Mouse (Mus musculus): ENCODE measurements around the gene Zcwpw1. TPM values are rescaled to one million over a fixed set of nuclear protein-coding genes. Genes with fewer than 3 reads are reported as not detected.
"Not testable (repeated sequence)": the region's sequence is repeated elsewhere in the genome, so short reads cannot be mapped to it uniquely, and the experiment has no call there.

Gene Zcwpw1
- polyA plus RNA-seq, 1 experiment from 2014 or later = 1.9 TPM

DNA sequence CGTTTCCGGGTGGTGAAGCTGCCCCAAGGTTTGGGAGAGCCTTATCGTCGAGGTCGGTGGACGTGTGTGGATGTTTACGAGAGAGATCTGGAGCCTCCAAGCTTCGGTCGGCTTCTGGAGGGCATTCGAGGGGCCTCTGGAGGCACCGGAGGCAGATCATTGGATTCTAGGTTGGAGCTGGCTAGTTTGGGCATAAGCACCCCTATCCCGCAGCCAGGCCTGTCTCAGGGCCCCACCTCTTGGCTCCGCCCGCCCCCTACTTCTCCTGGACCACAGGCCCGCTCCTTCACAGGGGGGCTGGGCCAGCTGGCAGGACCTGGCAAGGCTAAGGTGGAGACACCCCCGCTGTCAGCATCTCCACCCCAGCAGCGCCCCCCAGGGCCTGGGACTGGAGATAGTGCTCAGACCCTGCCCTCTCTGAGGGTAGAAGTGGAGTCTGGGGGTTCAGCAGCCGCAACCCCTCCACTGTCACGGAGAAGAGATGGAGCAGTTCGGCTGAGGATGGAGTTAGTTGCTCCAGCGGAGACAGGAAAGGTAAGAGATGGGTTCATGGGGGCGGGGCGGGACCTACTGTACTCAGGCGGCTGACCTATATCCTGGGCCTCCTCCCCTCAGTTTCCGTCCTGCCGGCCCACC lies 40.2 kb upstream of the Zcwpw1 start:
- Histone ChIP-seq H3K27ac (ENCODE audit: low read depth) (peak overlapping the region; percentile 99), H3K4me3 (ENCODE audit: low read depth, low read length) (peak overlapping the region; percentile 75), H3K4me1 (ENCODE audit: insufficient read depth) (peaks cover 30% of the 10 kb centered on the region), H3K9ac (replicated peaks) (peak overlapping the region; percentile 91), H3K27me3 (ENCODE audit: insufficient read depth, low read length) (no peaks in the 10 kb centered on the region), H3K9me3 (ENCODE audit: low read length) (no peaks in the 10 kb centered on the region), H3K36me3 (replicated peaks; ENCODE audit: insufficient read depth, low read length) (peaks cover 20% of the 10 kb centered on the region), H3K4me2 (ENCODE audit: low read depth, low read length) (peak overlapping the region; percentile 83)
- WGBS (ENCODE audit: insufficient replicate concordance) = 3% methylated on average over 26 of the region's 26 CpGs
- ATAC-seq = peak; percentile 5; the same call in 1 of the 2 replicates
- TF ChIP-seq CTCF (IDR thresholded peaks at IDR 0.05; ENCODE audit: low read depth) (peak; percentile 48), EP300 (IDR thresholded peaks at IDR 0.05; ENCODE audit: low read depth) (no peak)
- peak; percentile 65 for DNase-seq

DNA sequence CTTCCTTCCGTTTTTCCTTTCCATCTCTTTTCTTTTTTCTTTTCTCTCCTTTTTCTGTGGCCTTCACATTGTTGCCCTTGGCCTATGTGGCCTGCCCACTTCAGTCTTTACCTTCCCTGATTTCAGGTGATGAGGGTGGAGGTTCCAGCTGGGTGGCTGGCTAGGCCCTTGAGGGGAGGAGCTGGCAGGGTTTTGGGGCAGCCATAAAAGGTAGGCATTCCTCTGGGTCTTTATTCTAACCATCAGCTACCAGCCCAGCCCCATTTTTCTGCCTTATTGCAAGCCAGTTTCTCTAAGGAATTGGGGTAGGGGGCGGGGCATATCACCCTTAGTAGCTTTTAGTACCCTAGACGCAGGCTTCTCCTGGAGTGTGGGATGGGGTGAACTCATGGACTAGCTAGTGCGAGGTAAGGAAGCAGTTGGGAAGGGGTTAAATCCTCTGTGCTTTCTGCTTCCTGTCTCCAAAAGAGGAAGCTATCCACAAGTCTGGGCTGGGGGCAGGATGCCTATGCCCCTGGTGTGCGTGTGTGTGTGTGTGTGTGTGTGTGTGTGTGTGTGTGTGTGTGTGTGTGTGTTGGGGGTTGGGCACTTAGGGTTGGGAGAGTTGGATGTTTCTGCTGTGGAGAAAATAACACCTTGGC lies 39.3 kb upstream of the Zcwpw1 start:
- Histone ChIP-seq H3K4me2 (ENCODE audit: low read depth, low read length) (peak overlapping the region; percentile 83), H3K9me3 (ENCODE audit: low read length) (no peaks in the 10 kb centered on the region), H3K4me1 (ENCODE audit: insufficient read depth) (peaks cover 30% of the 10 kb centered on the region), H3K4me3 (ENCODE audit: low read depth, low read length) (peak overlapping the region; percentile 75), H3K27ac (ENCODE audit: low read depth) (peak overlapping the region; percentile 99), H3K9ac (replicated peaks) (peak overlapping the region; percentile 52), H3K27me3 (ENCODE audit: insufficient read depth, low read length) (no peaks in the 10 kb centered on the region), H3K36me3 (replicated peaks; ENCODE audit: insufficient read depth, low read length) (peaks cover 27% of the 10 kb centered on the region)
- peak; percentile 57 for DNase-seq
- TF ChIP-seq EP300 (IDR thresholded peaks at IDR 0.05; ENCODE audit: low read depth) (no peak), CTCF (IDR thresholded peaks at IDR 0.05; ENCODE audit: low read depth) (no peak)
- ATAC-seq = no peak
- WGBS (ENCODE audit: insufficient replicate concordance) = 28% methylated on average over 5 of the region's 5 CpGs

DNA sequence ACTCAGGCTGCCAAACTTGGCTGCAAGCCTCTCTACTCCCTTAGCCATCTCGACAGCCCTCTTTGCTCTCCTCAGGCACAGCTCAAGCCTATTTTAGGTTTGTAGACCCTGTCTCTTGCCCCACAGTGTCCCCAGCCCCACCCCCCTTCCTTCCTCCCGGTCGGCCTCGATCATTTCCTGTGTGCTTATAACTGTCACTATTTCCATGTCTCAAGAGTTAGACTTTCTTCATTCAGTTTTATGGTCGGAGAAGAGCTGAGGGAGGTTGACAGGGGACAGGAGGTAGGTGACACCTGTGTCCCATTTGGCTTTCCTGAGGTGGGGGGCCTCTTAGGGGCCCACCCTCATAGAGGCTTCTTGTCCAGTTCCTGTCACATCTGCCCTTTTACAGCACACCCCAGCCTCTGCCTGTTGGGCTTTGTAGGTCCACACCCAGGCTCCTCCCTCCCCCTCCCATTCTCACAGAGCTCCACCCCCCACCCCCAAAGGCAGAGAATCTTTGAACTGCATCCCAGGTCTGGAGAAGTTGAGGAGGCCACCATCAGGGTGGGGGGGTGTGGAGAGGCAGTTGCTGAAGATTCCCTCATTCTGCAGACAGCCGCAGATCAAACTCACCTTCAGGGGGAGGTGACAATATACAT lies 38.3 kb upstream of the Zcwpw1 start:
- H3K9ac ChIP-seq (replicated peaks) = no peak overlapping the region

DNA sequence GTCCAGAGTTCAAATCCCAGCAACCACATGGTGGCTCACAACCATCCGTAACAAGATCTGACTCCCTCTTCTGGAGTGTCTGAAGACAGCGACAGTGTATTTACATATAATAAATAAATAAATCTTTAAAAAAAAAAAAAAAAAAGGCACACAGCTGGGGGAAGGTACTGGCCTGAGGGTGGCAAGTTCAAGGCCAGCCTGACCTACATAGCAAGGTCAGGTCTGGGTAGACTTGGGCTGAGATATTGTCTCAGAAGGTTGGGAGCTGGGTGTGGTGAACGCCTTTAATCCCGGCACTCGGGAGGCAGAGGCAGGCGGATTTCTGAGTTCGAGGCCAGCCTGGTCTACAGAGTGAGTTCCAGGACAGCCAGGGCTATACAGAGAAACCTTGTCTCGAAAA lies 37.4 kb upstream of the Zcwpw1 start:
- Histone ChIP-seq H3K4me1 (ENCODE audit: insufficient read depth) (peaks cover 26% of the 10 kb centered on the region), H3K36me3 (replicated peaks; ENCODE audit: insufficient read depth, low read length) (peaks cover 38% of the 10 kb centered on the region)
- H3K4me2 ChIP-seq (ENCODE audit: low read depth, low read length); H3K9me3 ChIP-seq (ENCODE audit: low read length); H3K4me3 ChIP-seq (ENCODE audit: low read depth, low read length); DNase-seq; H3K9ac ChIP-seq (replicated peaks); ATAC-seq; H3K27me3 ChIP-seq (ENCODE audit: insufficient read depth, low read length); H3K27ac ChIP-seq (ENCODE audit: low read depth): not testable (repeated sequence)
- WGBS (ENCODE audit: insufficient replicate concordance) = 85% methylated on average over 6 of the region's 8 CpGs

More for the DNA sequence above, 38.3 kb upstream of the Zcwpw1 start:
- Histone ChIP-seq H3K4me3 (ENCODE audit: low read depth, low read length) (peak overlapping the region; percentile 75), H3K4me1 (ENCODE audit: insufficient read depth) (peaks cover 30% of the 10 kb centered on the region), H3K36me3 (replicated peaks; ENCODE audit: insufficient read depth, low read length) (peaks cover 37% of the 10 kb centered on the region), H3K27ac (ENCODE audit: low read depth) (peak overlapping the region; percentile 99), H3K4me2 (ENCODE audit: low read depth, low read length) (peak overlapping the region; percentile 83), H3K9me3 (ENCODE audit: low read length) (no peaks in the 10 kb centered on the region), H3K27me3 (ENCODE audit: insufficient read depth, low read length) (no peaks in the 10 kb centered on the region)
- no peak for ATAC-seq
- peak; percentile 55 for DNase-seq
- TF ChIP-seq CTCF (IDR thresholded peaks at IDR 0.05; ENCODE audit: low read depth) (no peak), EP300 (IDR thresholded peaks at IDR 0.05; ENCODE audit: low read depth) (no peak)
- 27% methylated on average over 6 of the region's 6 CpGs for WGBS (ENCODE audit: insufficient replicate concordance)

DNA sequence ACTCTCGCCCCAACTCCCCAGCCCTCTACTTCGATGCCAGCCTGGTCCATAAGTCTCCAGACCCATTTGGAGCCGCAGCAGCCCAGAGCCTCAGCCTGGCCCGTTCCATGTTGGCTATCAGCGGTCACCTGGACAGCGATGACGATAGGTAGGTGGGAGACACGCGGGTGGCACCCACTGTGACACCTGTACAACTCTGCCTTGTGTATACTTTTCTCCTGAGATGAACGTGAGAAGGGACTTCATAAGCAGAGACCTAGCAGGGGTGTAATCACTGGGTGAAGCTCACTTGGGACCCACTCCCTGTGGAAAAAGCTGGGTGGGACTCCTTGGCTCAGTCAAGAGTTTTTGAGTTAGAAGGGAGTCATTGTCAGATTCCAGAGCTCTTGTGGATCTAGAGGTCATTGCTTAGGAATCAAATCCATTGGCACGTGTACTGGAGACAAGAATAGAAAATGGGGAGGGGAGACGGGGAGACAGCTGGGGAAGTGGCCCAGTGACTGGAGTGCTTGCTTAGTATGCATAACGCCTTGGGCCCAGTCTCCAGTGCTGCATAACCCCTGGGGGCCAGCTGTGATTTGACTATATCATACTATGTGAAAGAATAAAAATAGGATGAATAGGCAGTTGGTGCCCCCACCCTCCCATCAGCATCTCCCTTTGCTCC lies 36.2 kb upstream of the Zcwpw1 start:
- DNase-seq = peak; percentile 11
- H3K4me1 ChIP-seq (ENCODE audit: insufficient read depth) = peaks cover 22% of the 10 kb centered on the region
- TF ChIP-seq EP300 (IDR thresholded peaks at IDR 0.05; ENCODE audit: low read depth) (no peak), CTCF (IDR thresholded peaks at IDR 0.05; ENCODE audit: low read depth) (no peak)
- no peak overlapping the region for H3K9ac ChIP-seq (replicated peaks)
- WGBS (ENCODE audit: insufficient replicate concordance) = 91% methylated on average over 13 of the region's 13 CpGs
- no peak overlapping the region for H3K4me2 ChIP-seq (ENCODE audit: low read depth, low read length)
- no peaks in the 10 kb centered on the region for H3K27me3 ChIP-seq (ENCODE audit: insufficient read depth, low read length)
- ATAC-seq = no peak
- H3K27ac ChIP-seq (ENCODE audit: low read depth) = no peak overlapping the region
- peaks cover 48% of the 10 kb centered on the region for H3K36me3 ChIP-seq (replicated peaks; ENCODE audit: insufficient read depth, low read length)
- H3K9me3 ChIP-seq (ENCODE audit: low read length) = no peaks in the 10 kb centered on the region
- H3K4me3 ChIP-seq (ENCODE audit: low read depth, low read length) = no peak overlapping the region

DNA sequence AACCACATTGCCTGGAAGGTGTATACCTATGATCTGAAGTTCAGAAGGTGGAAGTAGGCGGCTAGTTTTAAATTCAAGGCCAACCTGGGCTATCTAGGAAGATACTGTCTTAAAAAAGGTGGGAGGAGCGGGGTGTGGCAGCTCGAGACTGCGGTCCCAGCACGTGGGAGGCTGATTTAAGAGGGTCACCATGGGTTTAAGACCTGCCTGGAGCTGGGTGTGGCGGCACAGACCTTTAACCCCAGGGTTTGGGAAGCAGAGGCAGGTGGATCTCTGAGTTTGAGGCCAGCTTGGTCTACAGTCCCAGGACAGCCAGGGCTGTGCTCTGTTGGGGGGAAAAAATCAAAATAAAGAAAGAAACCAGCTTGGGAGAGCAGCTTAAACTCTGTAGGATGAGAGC lies 35.6 kb upstream of the Zcwpw1 start:
- Histone ChIP-seq H3K4me3 (ENCODE audit: low read depth, low read length) (no peak overlapping the region), H3K9me3 (ENCODE audit: low read length) (no peaks in the 10 kb centered on the region), H3K4me2 (ENCODE audit: low read depth, low read length) (no peak overlapping the region), H3K9ac (replicated peaks) (no peak overlapping the region), H3K36me3 (replicated peaks; ENCODE audit: insufficient read depth, low read length) (peaks cover 53% of the 10 kb centered on the region), H3K4me1 (ENCODE audit: insufficient read depth) (peaks cover 22% of the 10 kb centered on the region), H3K27me3 (ENCODE audit: insufficient read depth, low read length) (no peaks in the 10 kb centered on the region), H3K27ac (ENCODE audit: low read depth) (no peak overlapping the region)
- ATAC-seq (no peak), DNase-seq (no peak)
- no peak for TF ChIP-seq EP300 (IDR thresholded peaks at IDR 0.05; ENCODE audit: low read depth)
- no peak for TF ChIP-seq CTCF (IDR thresholded peaks at IDR 0.05; ENCODE audit: low read depth)
- WGBS (ENCODE audit: insufficient replicate concordance) = 92% methylated on average over 6 of the region's 6 CpGs
